Mouse (Mus musculus) heart, postnatal 0 days (tissue): ENCODE results near the gene Klf16.

Source experiments
- CTCF ChIP-seq: IDR thresholded peaks from 2 replicates; pipeline ENCODE4 v1.5.1; 2016; ENCODE audit warnings: antibody characterized with exemption, control low read depth, low read depth
- EP300 ChIP-seq: IDR thresholded peaks from 2 replicates; pipeline ENCODE4 v1.6.1; 2016; ENCODE audit warnings: antibody characterized with exemption, low read depth

- TF ChIP-seq CTCF, result no peak
- TF ChIP-seq EP300, result peak; percentile 67
Observed at GRCm38 (mm10) chr10:80587305-80587657, 10.2 kb upstream of the Klf16 start.
